Comparison of ENCODE assay signal across 19 mouse cellular contexts in the genomic region with DNA sequence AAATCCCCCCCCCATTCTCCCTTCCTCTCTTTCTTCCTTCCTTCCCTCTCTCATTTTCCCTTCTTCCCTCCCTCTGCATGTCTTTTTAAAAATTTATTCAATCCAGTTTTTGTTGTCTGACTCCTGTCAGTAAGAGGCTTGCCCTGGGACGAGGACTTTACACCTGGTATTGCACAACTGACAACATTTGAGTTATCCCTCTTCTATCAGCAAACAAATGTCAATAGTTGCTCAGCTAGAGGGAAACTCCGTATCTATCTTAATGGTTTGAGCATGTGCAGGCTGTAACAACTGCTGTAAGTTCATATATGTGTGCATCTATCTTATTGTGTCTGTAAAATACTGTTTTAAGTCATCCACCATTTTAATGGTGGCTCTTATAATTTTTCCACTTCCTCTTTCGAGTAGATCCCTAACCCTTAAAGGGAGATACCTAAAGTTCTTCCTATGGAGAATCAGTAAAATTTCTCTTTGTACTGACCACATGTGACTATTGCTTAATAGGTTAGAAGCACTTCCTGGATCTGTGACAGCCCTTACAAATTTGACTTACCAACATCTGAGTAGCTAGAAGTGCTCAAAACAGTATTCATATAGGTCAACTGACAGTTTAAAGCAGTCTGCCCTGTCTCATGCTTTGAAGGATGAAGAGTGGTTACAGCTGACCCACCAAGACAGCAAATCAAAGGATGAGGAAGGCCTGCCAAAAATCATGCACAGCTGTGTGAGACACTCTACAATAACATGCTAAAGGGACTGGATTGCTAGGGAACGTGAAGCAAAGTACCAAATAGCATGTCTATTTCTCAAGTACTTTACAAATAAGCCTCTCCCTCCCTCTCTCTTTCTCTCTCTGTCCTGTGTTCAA.
DNase-seq lines count a peak whose midpoint lies in the region; ATAC-seq and TF ChIP-seq lines count a peak whose summit lies in the region.
"Had no signal": no experiment of that assay in that cellular context is flagged by ENCODE, and none has a peak within 500 bp of the region (broad histone marks: within the 10 kb centered on the region; RNA-seq: fewer than 3 reads in every experiment).

No protein-coding gene starts in this region.

- 0 out of 2 replicates have a peak, but pooled peaks cover 2% of the 10 kb centered on the region for H3K4me1 ChIP-seq in limb, embryonic 14.5 days (ENCODE audit: control insufficient read depth, insufficient read depth, low read length)
- H3K4me1 ChIP-seq in limb, embryonic 10.5 days, result peaks cover 8% of the 10 kb centered on the region
- peaks cover 0 to 2% of the 10 kb centered on the region in 2 experiments; a peak in 2 of 4 replicates for H3K4me1 ChIP-seq in liver, embryonic 14.5 days (replicated peaks; ENCODE audit: control insufficient read depth in 2 of 2, insufficient read depth in 2 of 2, low read length in 1 of 2)
- H3K4me1 ChIP-seq in forebrain, postnatal 0 days (ENCODE audit: insufficient read depth), result no peaks in the 10 kb centered on the region
- H3K4me1 ChIP-seq: hindbrain, embryonic 15.5 days had no signal

- H3K9ac ChIP-seq in limb, embryonic 14.5 days (ENCODE audit: low read depth, low read length, severe bottlenecking), result no peak overlapping the region
- no peak overlapping the region for H3K9ac ChIP-seq in liver, embryonic 14.5 days (replicated peaks)
- no peak overlapping the region for H3K9ac ChIP-seq in forebrain, postnatal 0 days
- H3K9ac ChIP-seq: embryonic facial prominence, embryonic 13.5 days; hindbrain, embryonic 15.5 days had no signal

- H3K27ac ChIP-seq in limb, embryonic 14.5 days (replicated peaks; ENCODE audit: low read depth, low read length), result no peak overlapping the region
- no peak overlapping the region for H3K27ac ChIP-seq in limb, embryonic 10.5 days
- no peak overlapping the region for H3K27ac ChIP-seq in liver, embryonic 14.5 days
- H3K27ac ChIP-seq in forebrain, postnatal 0 days (ENCODE audit: low read depth, low read length), result no peak overlapping the region
- H3K27ac ChIP-seq: embryonic facial prominence, embryonic 13.5 days; hindbrain, embryonic 15.5 days; macrophage had no signal

- peak; percentile 8 for DNase-seq in gastrocnemius, postnatal 14 days
- DNase-seq in gastrocnemius, adult 8-10 months (ENCODE audit: low spot score in 2 of 2), result no peak
- peak; percentile 20 for DNase-seq in limb, embryonic 14.5 days (ENCODE audit: low spot score)
- DNase-seq in limb, embryonic 10.5 days (ENCODE audit: low spot score), result no peak
- peak; percentile 5 for DNase-seq in 3T3-L1 (ENCODE audit: low read depth, low spot score)
- DNase-seq in liver, embryonic 14.5 days (ENCODE audit: low read depth in 3 of 3, low spot score in 3 of 3), result peak; percentile 14 to 24 (median 22)
- no peak for DNase-seq in forebrain, postnatal 0 days
- no peak for DNase-seq in adrenal gland, postnatal 36 days
- DNase-seq: adrenal gland, postnatal 10 days; cerebellum, adult 2 months; gastrocnemius, postnatal 10 days; kidney, adult 18-20 months; retina, postnatal 1 day; thymus, adult 18-20 months had no signal

- H3K9me3 ChIP-seq in limb, embryonic 14.5 days (ENCODE audit: control insufficient read depth, low read length), result no peaks in the 10 kb centered on the region
- no peaks in the 10 kb centered on the region for H3K9me3 ChIP-seq in limb, embryonic 10.5 days (replicated peaks)
- no peaks in the 10 kb centered on the region for H3K9me3 ChIP-seq in liver, embryonic 14.5 days (ENCODE audit: control insufficient read depth, low read length)
- no peaks in the 10 kb centered on the region for H3K9me3 ChIP-seq in forebrain, postnatal 0 days (ENCODE audit: low read length)
- H3K9me3 ChIP-seq: embryonic facial prominence, embryonic 13.5 days; hindbrain, embryonic 15.5 days had no signal

- 82% methylated on average over 4 of the region's 4 CpGs for WGBS in limb, embryonic 14.5 days
- WGBS in limb, embryonic 10.5 days, result 84% methylated on average over 4 of the region's 4 CpGs
- WGBS in liver, embryonic 14.5 days (ENCODE audit: insufficient replicate concordance), result 50% methylated on average over 4 of the region's 4 CpGs
- 75% methylated on average over 4 of the region's 4 CpGs for WGBS in forebrain, postnatal 0 days

- H3K36me3 ChIP-seq in limb, embryonic 14.5 days (ENCODE audit: control insufficient read depth, insufficient read depth, low read length), result no peaks in the 10 kb centered on the region
- no peaks in the 10 kb centered on the region for H3K36me3 ChIP-seq in limb, embryonic 10.5 days
- no peaks in the 10 kb centered on the region for H3K36me3 ChIP-seq in liver, embryonic 14.5 days (replicated peaks; ENCODE audit: control insufficient read depth, insufficient read depth, low read depth)
- no peaks in the 10 kb centered on the region for H3K36me3 ChIP-seq in forebrain, postnatal 0 days (ENCODE audit: insufficient read depth)
- H3K36me3 ChIP-seq: embryonic facial prominence, embryonic 13.5 days; hindbrain, embryonic 15.5 days had no signal

- no peak overlapping the region for H3K4me3 ChIP-seq in limb, embryonic 14.5 days (replicated peaks; ENCODE audit: low read length)
- no peak overlapping the region for H3K4me3 ChIP-seq in limb, embryonic 10.5 days
- no peak overlapping the region for H3K4me3 ChIP-seq in liver, embryonic 14.5 days (ENCODE audit: insufficient read depth in 1 of 2, low read depth in 2 of 2, low read length in 2 of 2)
- no peak overlapping the region for H3K4me3 ChIP-seq in forebrain, postnatal 0 days (ENCODE audit: low read depth, low read length)
- H3K4me3 ChIP-seq: embryonic facial prominence, embryonic 13.5 days; hindbrain, embryonic 15.5 days; myocyte had no signal

- TF ChIP-seq EP300 in liver, embryonic 14.5 days (IDR thresholded peaks at IDR 0.05; ENCODE audit: low read depth), result no peak

- no peaks in the 10 kb centered on the region for H3K27me3 ChIP-seq in limb, embryonic 14.5 days (ENCODE audit: control insufficient read depth, insufficient read depth, low read length)
- H3K27me3 ChIP-seq in limb, embryonic 10.5 days (ENCODE audit: low read depth, poor library complexity, severe bottlenecking), result no peaks in the 10 kb centered on the region
- no peaks in the 10 kb centered on the region for H3K27me3 ChIP-seq in liver, embryonic 14.5 days (ENCODE audit: control insufficient read depth, insufficient read depth, low read length)
- no peaks in the 10 kb centered on the region for H3K27me3 ChIP-seq in forebrain, postnatal 0 days (ENCODE audit: insufficient read depth, low read length)
- H3K27me3 ChIP-seq: embryonic facial prominence, embryonic 13.5 days; hindbrain, embryonic 15.5 days had no signal

- TF ChIP-seq POLR2A in limb, embryonic 14.5 days (IDR thresholded peaks at IDR 0.05; ENCODE audit: borderline replicate concordance, extremely low read depth, insufficient read depth, insufficient read length), result no peak

- H3K4me2 ChIP-seq in limb, embryonic 14.5 days (replicated peaks; ENCODE audit: low read depth, low read length, severe bottlenecking), result no peak overlapping the region
- H3K4me2 ChIP-seq in liver, embryonic 14.5 days (ENCODE audit: low read depth), result no peak overlapping the region
- no peak overlapping the region for H3K4me2 ChIP-seq in forebrain, postnatal 0 days (ENCODE audit: low read depth)
- H3K4me2 ChIP-seq: embryonic facial prominence, embryonic 13.5 days; hindbrain, embryonic 15.5 days; midbrain, embryonic 11.5 days had no signal

- no peak for ATAC-seq in limb, embryonic 14.5 days (ENCODE audit: low FRiP score, low read depth)
- peak; percentile 39; the same call in 1 of the 2 replicates for ATAC-seq in liver, embryonic 14.5 days (ENCODE audit: insufficient read depth)
- no peak for ATAC-seq in forebrain, postnatal 0 days

- TF ChIP-seq CTCF in liver, embryonic 14.5 days (IDR thresholded peaks at IDR 0.05; ENCODE audit: low read depth), result no peak
- TF ChIP-seq CTCF in forebrain, postnatal 0 days (IDR thresholded peaks at IDR 0.05; ENCODE audit: low read depth), result no peak

- intact Hi-C loops in gastrocnemius, postnatal 14 days (cut with DNase I; ENCODE audit: low total_unique reads), result no loop called here

Comparison
In these comparisons a context has a peak if more than half of its experiments do, and no peak if none do; other contexts are left out.
1. DNase-seq: peak in gastrocnemius, postnatal 14 days (single experiment), limb, embryonic 14.5 days (single experiment), 3T3-L1 (single experiment) and liver, embryonic 14.5 days (3 of 3); none in gastrocnemius, adult 8-10 months (0 of 2), limb, embryonic 10.5 days (single experiment), forebrain, postnatal 0 days (single experiment) and adrenal gland, postnatal 36 days (0 of 2).